ENCODE assay signal across 23 mouse cellular contexts in genomic region chr6:97223566-97223965, GRCm38 (mm10). TPM values are rescaled to one million over a fixed set of nuclear protein-coding genes. Genes with fewer than 3 reads are reported as not detected.
DNase-seq lines count a peak whose midpoint lies in the region; ATAC-seq and TF ChIP-seq lines count a peak whose summit lies in the region.
"Had no signal": no experiment of that assay in that cellular context is flagged by ENCODE, and none has a peak within 500 bp of the region (broad histone marks: within the 10 kb centered on the region; RNA-seq: fewer than 3 reads in every experiment).

No protein-coding gene starts in this region.

- DNase-seq in gastrocnemius, adult 2 months, result no peak
- DNase-seq in gastrocnemius, adult 18-20 months (ENCODE audit: low spot score), result no peak
- DNase-seq in heart, postnatal 14 days, result no peak
- DNase-seq: adrenal gland, adult 2 months; cerebellum, adult 11-12 months; kidney, postnatal 10 days; lung, adult 18-20 months; midbrain, embryonic 14.5 days; thymus, adult 18-20 months had no signal

- peak overlapping the region; percentile 70 for H3ac ChIP-seq in C2C12 (ENCODE audit: control insufficient read depth, insufficient read length, low read depth)

- no peak for TF ChIP-seq POLR2A in embryonic fibroblast, embryonic 13.5 days (IDR thresholded peaks at IDR 0.05; ENCODE audit: low read depth, low read length)

- 0 out of 2 replicates have a peak, but pooled peaks cover 6% of the 10 kb centered on the region for H3K36me3 ChIP-seq in heart, embryonic 15.5 days
- H3K36me3 ChIP-seq in C2C12 (ENCODE audit: control insufficient read depth, insufficient read depth), result peaks cover 54% of the 10 kb centered on the region
- H3K36me3 ChIP-seq: embryonic facial prominence, embryonic 12.5 days had no signal

- 76% methylated on average over 4 of the region's 4 CpGs for WGBS in heart, embryonic 15.5 days

- H3K9ac ChIP-seq in heart, embryonic 15.5 days, result no peak overlapping the region
- H3K9ac ChIP-seq: embryonic facial prominence, embryonic 12.5 days; hindbrain, embryonic 14.5 days; intestine, embryonic 15.5 days had no signal

- no peaks in the 10 kb centered on the region for H3K27me3 ChIP-seq in heart, embryonic 15.5 days
- H3K27me3 ChIP-seq in C2C12 (ENCODE audit: control insufficient read depth, insufficient read depth, insufficient read length), result no peaks in the 10 kb centered on the region
- H3K27me3 ChIP-seq: embryonic facial prominence, embryonic 12.5 days; intestine, embryonic 15.5 days had no signal

- no peaks in the 10 kb centered on the region for H3K9me3 ChIP-seq in heart, embryonic 15.5 days (replicated peaks)
- H3K9me3 ChIP-seq: embryonic facial prominence, embryonic 12.5 days; intestine, embryonic 15.5 days had no signal

- no peak for ATAC-seq in heart, embryonic 15.5 days (replicated peaks; ENCODE audit: insufficient number of reproducible peaks, insufficient read depth, low FRiP score, low read depth)
- no peak for ATAC-seq in frontal cortex, adult (ENCODE audit: low TSS enrichment)
- no peak for ATAC-seq in megakaryocyte progenitor cell, adult 5-6 weeks (replicated peaks; ENCODE audit: poor library complexity)
- ATAC-seq: intestine, embryonic 15.5 days had no signal

- intact Hi-C loops in gastrocnemius, adult 2 months (cut with DNase I), result no loop called here
- intact Hi-C loops in heart, postnatal 14 days (cut with DNase I), result no loop called here

- H3K27ac ChIP-seq in gastrocnemius, adult 2 months, result peak overlapping the region; percentile 86
- H3K27ac ChIP-seq in heart, embryonic 15.5 days, result peak overlapping the region; percentile 82
- H3K27ac ChIP-seq in embryonic fibroblast, embryonic 13.5 days (ENCODE audit: insufficient read depth, low read length), result peak overlapping the region; percentile 45; the same call in 1 of the 2 replicates
- H3K27ac ChIP-seq: embryonic facial prominence, embryonic 12.5 days; hindbrain, embryonic 14.5 days; intestine, embryonic 15.5 days; layer of hippocampus, adult 2 months had no signal

- peaks cover 69% of the 10 kb centered on the region for H3K79me3 ChIP-seq in C2C12 (ENCODE audit: low read depth)

- TF ChIP-seq CTCF in gastrocnemius, adult 2 months (IDR thresholded peaks at IDR 0.05), result no peak
- no peak for TF ChIP-seq CTCF in C2C12 (IDR thresholded peaks at IDR 0.05; ENCODE audit: control insufficient read depth, insufficient read depth, insufficient read length)
- no peak for TF ChIP-seq CTCF in embryonic fibroblast, embryonic 13.5 days (IDR thresholded peaks at IDR 0.05; ENCODE audit: borderline replicate concordance, insufficient read depth, low read length)

- peaks cover 42% of the 10 kb centered on the region for H3K4me1 ChIP-seq in heart, embryonic 15.5 days (replicated peaks)
- peaks cover 21% of the 10 kb centered on the region for H3K4me1 ChIP-seq in embryonic fibroblast, embryonic 13.5 days (ENCODE audit: control insufficient read depth, insufficient read depth, low read length)
- H3K4me1 ChIP-seq: intestine, embryonic 15.5 days had no signal

- peak overlapping the region; percentile 48 for H3K4me2 ChIP-seq in heart, embryonic 15.5 days
- H3K4me2 ChIP-seq: hindbrain, embryonic 14.5 days; intestine, embryonic 15.5 days had no signal

- H3K4me3 ChIP-seq in gastrocnemius, adult 2 months, result peak overlapping the region; percentile 55
- H3K4me3 ChIP-seq in heart, embryonic 15.5 days, result no peak overlapping the region
- H3K4me3 ChIP-seq in C2C12 (ENCODE audit: insufficient read depth, poor library complexity, severe bottlenecking), result no peak overlapping the region
- no peak overlapping the region for H3K4me3 ChIP-seq in embryonic fibroblast, embryonic 13.5 days (ENCODE audit: insufficient read depth, low read length)
- H3K4me3 ChIP-seq: embryonic facial prominence, embryonic 12.5 days; intestine, embryonic 15.5 days; layer of hippocampus, adult 2 months had no signal

- peaks cover 98% of the 10 kb centered on the region for H3K79me2 ChIP-seq in C2C12 (ENCODE audit: control insufficient read depth, insufficient read depth)

TF ChIP-seq in C2C12, 6 proteins besides CTCF, POLR2A, EP300 and RAD21:
- TF ChIP-seq MAX (IDR thresholded peaks at IDR 0.05) (peak; percentile 19), MYOG (IDR thresholded peaks at IDR 0.05; ENCODE audit: control insufficient read depth, extremely low read depth, insufficient read length) (no peak)

RNA-seq across cellular contexts. Expression of gene Arl6ip5, which starts 13.1 kb away (rescaled TPM):
- 100 to 1,000 TPM; 117 to 173 TPM for total RNA-seq in gastrocnemius, adult 2 months (2021)
- 100 to 1,000 TPM; 130 to 155 TPM for total RNA-seq in gastrocnemius, adult 18-20 months (2021)
- polyA plus RNA-seq in heart, embryonic 15.5 days (2015; fragmentation: Nextera tagmentation; extraction: Ambion mirVana), result 96.8 and 100 TPM in 2 replicates
- total RNA-seq in heart, postnatal 14 days (2021), result 100 to 1,000 TPM; 103 to 110 TPM
- 298 TPM for polyA plus RNA-seq in C2C12 (2012; fragmentation: generic; extraction: Trizol)
- polyA plus RNA-seq in embryonic fibroblast, embryonic 13.5 days (2011; ENCODE audit: insufficient read length, low read depth, missing spikeins), result 140 and 204 TPM in 2 replicates
- total RNA-seq in megakaryocyte progenitor cell, adult 5-6 weeks (2015), result 55.4 and 57.6 TPM in 2 replicates
- 54.3 and 55.8 TPM in 2 replicates for total RNA-seq in megakaryocyte progenitor cell, adult 5-6 weeks (2017)

RNA-seq across cellular contexts. Expression of gene Uba3, which starts 18.1 kb away (rescaled TPM):
- total RNA-seq in gastrocnemius, adult 2 months (2021), result 10 to 100 TPM; 32.7 to 43.1 TPM
- total RNA-seq in gastrocnemius, adult 18-20 months (2021), result 10 to 100 TPM; 30.3 to 39.0 TPM
- polyA plus RNA-seq in heart, embryonic 15.5 days (2015; fragmentation: Nextera tagmentation; extraction: Ambion mirVana), result 64.0 and 66.2 TPM in 2 replicates
- total RNA-seq in heart, postnatal 14 days (2021), result 10 to 100 TPM; 66.9 to 71.9 TPM
- 32.8 TPM for polyA plus RNA-seq in C2C12 (2012; fragmentation: generic; extraction: Trizol)
- polyA plus RNA-seq in embryonic fibroblast, embryonic 13.5 days (2011; ENCODE audit: insufficient read length, low read depth, missing spikeins), result 136 and 147 TPM in 2 replicates
- total RNA-seq in megakaryocyte progenitor cell, adult 5-6 weeks (2015), result 51.9 and 54.4 TPM in 2 replicates
- 57.9 and 62.8 TPM in 2 replicates for total RNA-seq in megakaryocyte progenitor cell, adult 5-6 weeks (2017)

RNA-seq across cellular contexts. Expression of gene Lmod3, which starts 29.0 kb away (rescaled TPM):
- total RNA-seq in gastrocnemius, adult 2 months (2021), result 100 to 1,000 TPM in 1 of 2 experiments, 10 to 100 TPM in 1; 95.4 to 186 TPM
- total RNA-seq in gastrocnemius, adult 18-20 months (2021), result 100 to 1,000 TPM; 104 to 131 TPM
- polyA plus RNA-seq in heart, embryonic 15.5 days (2015; fragmentation: Nextera tagmentation; extraction: Ambion mirVana), result 16.8 and 24.7 TPM in 2 replicates
- 10 to 100 TPM; 50.2 to 55.6 TPM for total RNA-seq in heart, postnatal 14 days (2021)
- polyA plus RNA-seq in C2C12 (2012; fragmentation: generic; extraction: Trizol), result 0.36 TPM
- not detected in 2 replicates for polyA plus RNA-seq in embryonic fibroblast, embryonic 13.5 days (2011; ENCODE audit: insufficient read length, low read depth, missing spikeins)
- not detected in 2 replicates for total RNA-seq in megakaryocyte progenitor cell, adult 5-6 weeks (2015)
- total RNA-seq in megakaryocyte progenitor cell, adult 5-6 weeks (2017), result not detected in 2 replicates
- total RNA-seq: adrenal gland, adult 2 months; common myeloid progenitor, adult 5-6 weeks; layer of hippocampus, adult 2 months; neutrophil, adult 5-6 weeks had no signal
- polyA plus RNA-seq: adrenal gland, adult 2 months; forebrain, embryonic 11.5 days; hindbrain, embryonic 14.5 days; midbrain, embryonic 14.5 days; small intestine, adult 2 months; stomach, embryonic 14.5 days had no signal

RNA-seq across cellular contexts. Expression of gene Tmf1, which starts 44.6 kb away (rescaled TPM):
- 10 to 100 TPM; 46.7 to 50.5 TPM for total RNA-seq in gastrocnemius, adult 2 months (2021)
- 10 to 100 TPM; 54.6 to 55.4 TPM for total RNA-seq in gastrocnemius, adult 18-20 months (2021)
- polyA plus RNA-seq in heart, embryonic 15.5 days (2015; fragmentation: Nextera tagmentation; extraction: Ambion mirVana), result 21.3 and 24.8 TPM in 2 replicates
- total RNA-seq in heart, postnatal 14 days (2021), result 10 to 100 TPM; 32.1 to 34.7 TPM
- polyA plus RNA-seq in C2C12 (2012; fragmentation: generic; extraction: Trizol), result 6.4 TPM
- polyA plus RNA-seq in embryonic fibroblast, embryonic 13.5 days (2011; ENCODE audit: insufficient read length, low read depth, missing spikeins), result 55.8 and 62.6 TPM in 2 replicates
- 16.5 and 20.0 TPM in 2 replicates for total RNA-seq in megakaryocyte progenitor cell, adult 5-6 weeks (2015)
- total RNA-seq in megakaryocyte progenitor cell, adult 5-6 weeks (2017), result 50.3 and 115 TPM in 2 replicates

Comparison
In these comparisons a context has a peak if more than half of its experiments do, and no peak if none do; other contexts are left out.
1. RNA of gene Lmod3, which starts 29.0 kb away (total RNA-seq): 95.4 to 186 TPM in gastrocnemius, adult 2 months, 104 to 131 TPM in gastrocnemius, adult 18-20 months and 50.2 to 55.6 TPM in heart, postnatal 14 days; not detected in megakaryocyte progenitor cell, adult 5-6 weeks; every median in the first group is over 10 times any median in the second.
2. Peak in every context shown above with its lines, with median percentiles within 50 percentile points of each other: H3K27ac ChIP-seq.